Mouse (Mus musculus): ENCODE results near the gene Spata17.

- TF ChIP-seq FLI1 (IDR thresholded peaks at IDR 0.05; ENCODE audit: low read length) (no peak), GATA1 (IDR thresholded peaks at IDR 0.05; ENCODE audit: borderline replicate concordance, low read length) (no peak)
Observed at GRCm38 (mm10) chr1:187236296-187236695, 21.0 kb upstream of the Spata17 start.

Data from megakaryocyte, embryonic 14.5 days (primary cell).